Mouse (Mus musculus): ENCODE results near the gene Pcnx. TPM values are rescaled to one million over a fixed set of nuclear protein-coding genes. Genes with fewer than 3 reads are reported as not detected.
"Not testable (repeated sequence)": the region's sequence is repeated elsewhere in the genome, so short reads cannot be mapped to it uniquely, and the experiment has no call there.

Gene Pcnx
- polyA plus RNA-seq, 1 experiment from 2014 or later, result 16.7 TPM

DNA sequence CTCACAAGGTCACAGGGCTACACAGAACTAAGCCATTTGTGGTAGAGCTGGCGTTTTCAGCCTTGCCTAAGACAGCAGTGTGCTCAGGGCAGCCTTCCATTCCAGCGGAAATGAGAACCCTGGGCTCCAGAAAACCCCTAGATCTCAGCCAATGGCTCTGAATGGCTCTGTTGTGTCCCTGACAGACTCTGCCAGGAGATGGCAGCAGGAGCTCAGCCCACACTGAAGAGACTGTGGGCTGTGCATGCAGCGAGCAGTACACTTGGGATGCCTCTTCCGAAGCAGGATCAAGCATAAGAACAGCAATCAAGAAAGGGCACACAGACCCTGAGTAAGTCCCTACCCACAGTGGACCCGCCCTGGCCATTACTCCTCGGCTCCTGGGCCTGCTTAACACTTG, 142.9 kb downstream of the Pcnx start:
- H3K9me3 ChIP-seq (ENCODE audit: control insufficient read depth, low read length); H3K27ac ChIP-seq (replicated peaks; ENCODE audit: low read depth, low read length); H3K36me3 ChIP-seq (ENCODE audit: control insufficient read depth, insufficient read depth, low read length); H3K9ac ChIP-seq (ENCODE audit: low read depth, low read length); DNase-seq (ENCODE audit: low spot score); H3K27me3 ChIP-seq (replicated peaks; ENCODE audit: control insufficient read depth, insufficient read depth, low read length); H3K4me2 ChIP-seq (ENCODE audit: low read depth, low read length); H3K4me1 ChIP-seq (ENCODE audit: control insufficient read depth, insufficient read depth, low read length); H3K4me3 ChIP-seq (ENCODE audit: low read depth, low read length): not testable (repeated sequence)
- WGBS, result no CpG with 5 or more reads among the region's 6 CpGs
- peak; percentile 95 for ATAC-seq (ENCODE audit: low read depth)

GRCm38 (mm10) chr12:82025901-82026633, 166.2 kb downstream of the Pcnx start:
- not testable (repeated sequence) for H3K36me3 ChIP-seq (ENCODE audit: control insufficient read depth, insufficient read depth, low read length); H3K4me3 ChIP-seq (ENCODE audit: low read depth, low read length); H3K9me3 ChIP-seq (ENCODE audit: control insufficient read depth, low read length); H3K4me1 ChIP-seq (ENCODE audit: control insufficient read depth, insufficient read depth, low read length); H3K9ac ChIP-seq (ENCODE audit: low read depth, low read length); H3K27me3 ChIP-seq (replicated peaks; ENCODE audit: control insufficient read depth, insufficient read depth, low read length); DNase-seq (ENCODE audit: low spot score); H3K27ac ChIP-seq (replicated peaks; ENCODE audit: low read depth, low read length); H3K4me2 ChIP-seq (ENCODE audit: low read depth, low read length)
- peak; percentile 72 for ATAC-seq (ENCODE audit: low read depth)
- WGBS, result no CpG with 5 or more reads among the region's 6 CpGs

GRCm38 (mm10) chr12:82033524-82033923, 173.7 kb downstream of the Pcnx start:
- H3K4me3 ChIP-seq (ENCODE audit: low read depth, low read length); H3K9me3 ChIP-seq (ENCODE audit: control insufficient read depth, low read length): not testable (repeated sequence)

GRCm38 (mm10) chr12:82033973-82034372, 174.2 kb downstream of the Pcnx start:
- not testable (repeated sequence) for H3K4me1 ChIP-seq (ENCODE audit: control insufficient read depth, insufficient read depth, low read length); H3K9me3 ChIP-seq (ENCODE audit: control insufficient read depth, low read length); H3K4me3 ChIP-seq (ENCODE audit: low read depth, low read length); H3K9ac ChIP-seq (ENCODE audit: low read depth, low read length); ATAC-seq (ENCODE audit: low read depth); H3K36me3 ChIP-seq (ENCODE audit: control insufficient read depth, insufficient read depth, low read length); H3K27me3 ChIP-seq (replicated peaks; ENCODE audit: control insufficient read depth, insufficient read depth, low read length); DNase-seq (ENCODE audit: low spot score); H3K27ac ChIP-seq (replicated peaks; ENCODE audit: low read depth, low read length); H3K4me2 ChIP-seq (ENCODE audit: low read depth, low read length)
- no CpG with 5 or more reads among the region's 6 CpGs for WGBS

More at GRCm38 (mm10) chr12:82033524-82033923, 173.7 kb downstream of the Pcnx start:
- H3K36me3 ChIP-seq (ENCODE audit: control insufficient read depth, insufficient read depth, low read length); H3K27me3 ChIP-seq (replicated peaks; ENCODE audit: control insufficient read depth, insufficient read depth, low read length); DNase-seq (ENCODE audit: low spot score); H3K27ac ChIP-seq (replicated peaks; ENCODE audit: low read depth, low read length); H3K4me2 ChIP-seq (ENCODE audit: low read depth, low read length); H3K4me1 ChIP-seq (ENCODE audit: control insufficient read depth, insufficient read depth, low read length); H3K9ac ChIP-seq (ENCODE audit: low read depth, low read length): not testable (repeated sequence)
- ATAC-seq (ENCODE audit: low read depth), result peak; percentile 94
- no CpG with 5 or more reads among the region's 6 CpGs for WGBS

DNA sequence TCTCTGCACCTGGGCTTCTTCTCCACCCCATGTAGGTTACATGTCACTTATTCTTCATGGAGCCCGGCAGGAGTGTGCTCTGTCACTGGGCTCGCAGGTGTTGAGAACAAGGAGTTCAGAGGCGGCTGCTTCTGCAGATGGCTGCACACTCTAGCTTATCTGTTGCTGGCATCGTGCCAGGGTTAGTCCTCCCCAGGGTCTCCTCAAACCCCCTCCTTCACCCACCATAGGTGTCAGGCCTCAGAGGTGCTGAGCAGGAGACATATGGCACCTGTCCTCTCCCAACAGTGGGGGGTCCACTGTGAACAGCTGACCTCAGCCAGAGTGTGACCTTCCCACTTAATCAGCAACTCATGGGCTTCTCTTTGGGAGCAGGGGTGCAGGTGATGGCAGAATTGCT, 184.3 kb downstream of the Pcnx start:
- no CpG with 5 or more reads among the region's 4 CpGs for WGBS
- not testable (repeated sequence) for H3K9ac ChIP-seq (ENCODE audit: low read depth, low read length); H3K9me3 ChIP-seq (ENCODE audit: control insufficient read depth, low read length); H3K27me3 ChIP-seq (replicated peaks; ENCODE audit: control insufficient read depth, insufficient read depth, low read length); DNase-seq (ENCODE audit: low spot score); H3K27ac ChIP-seq (replicated peaks; ENCODE audit: low read depth, low read length); H3K36me3 ChIP-seq (ENCODE audit: control insufficient read depth, insufficient read depth, low read length); H3K4me2 ChIP-seq (ENCODE audit: low read depth, low read length); H3K4me3 ChIP-seq (ENCODE audit: low read depth, low read length); ATAC-seq (ENCODE audit: low read depth); H3K4me1 ChIP-seq (ENCODE audit: control insufficient read depth, insufficient read depth, low read length)

Other genes with a start within 250 kb of the Pcnx start
- gene Ttc9, start 228.8 kb upstream of the Pcnx start, polyA plus RNA-seq (2014; fragmentation: Nextera tagmentation; extraction: Ambion mirVana), result 3.4 and 5.3 TPM in 2 replicates
- 1.1 and 1.5 TPM in 2 replicates for gene Map3k9, start 78.8 kb upstream of the Pcnx start, polyA plus RNA-seq (2014; fragmentation: Nextera tagmentation; extraction: Ambion mirVana)